Mouse (Mus musculus): Measurements from ENCODE around the gene Jak1. TPM values are rescaled to one million over a fixed set of nuclear protein-coding genes. Genes with fewer than 3 reads are reported as not detected.

Gene Jak1
- polyA plus RNA-seq, 1 experiment from 2014 or later = 85.0 TPM

DNA sequence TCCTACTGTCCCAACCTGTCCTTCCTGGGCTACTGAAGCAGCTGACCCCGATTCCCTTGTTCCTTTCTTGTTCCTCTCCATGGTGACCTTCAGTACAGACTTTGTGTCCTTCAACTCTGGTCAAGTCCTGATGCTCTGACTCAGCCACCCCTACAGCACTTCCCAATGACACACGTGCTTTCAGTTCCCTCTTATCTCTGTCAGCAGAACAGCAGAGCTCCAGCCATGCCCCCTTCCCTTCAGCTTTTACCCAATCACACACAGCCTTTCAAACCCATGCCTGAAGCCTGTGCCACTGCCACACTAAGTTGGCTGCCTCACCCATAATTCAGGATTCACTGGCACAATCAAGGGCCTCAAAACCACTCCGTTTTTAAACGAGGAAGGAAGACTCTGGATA lies 109.5 kb downstream of the Jak1 start:
- no peak overlapping the region for H3K27ac ChIP-seq (ENCODE audit: low read depth)
- H3K27me3 ChIP-seq (ENCODE audit: insufficient read depth, low read length) = no peaks in the 10 kb centered on the region
- H3K9me3 ChIP-seq (ENCODE audit: low read depth, low read length) = no peaks in the 10 kb centered on the region

DNA sequence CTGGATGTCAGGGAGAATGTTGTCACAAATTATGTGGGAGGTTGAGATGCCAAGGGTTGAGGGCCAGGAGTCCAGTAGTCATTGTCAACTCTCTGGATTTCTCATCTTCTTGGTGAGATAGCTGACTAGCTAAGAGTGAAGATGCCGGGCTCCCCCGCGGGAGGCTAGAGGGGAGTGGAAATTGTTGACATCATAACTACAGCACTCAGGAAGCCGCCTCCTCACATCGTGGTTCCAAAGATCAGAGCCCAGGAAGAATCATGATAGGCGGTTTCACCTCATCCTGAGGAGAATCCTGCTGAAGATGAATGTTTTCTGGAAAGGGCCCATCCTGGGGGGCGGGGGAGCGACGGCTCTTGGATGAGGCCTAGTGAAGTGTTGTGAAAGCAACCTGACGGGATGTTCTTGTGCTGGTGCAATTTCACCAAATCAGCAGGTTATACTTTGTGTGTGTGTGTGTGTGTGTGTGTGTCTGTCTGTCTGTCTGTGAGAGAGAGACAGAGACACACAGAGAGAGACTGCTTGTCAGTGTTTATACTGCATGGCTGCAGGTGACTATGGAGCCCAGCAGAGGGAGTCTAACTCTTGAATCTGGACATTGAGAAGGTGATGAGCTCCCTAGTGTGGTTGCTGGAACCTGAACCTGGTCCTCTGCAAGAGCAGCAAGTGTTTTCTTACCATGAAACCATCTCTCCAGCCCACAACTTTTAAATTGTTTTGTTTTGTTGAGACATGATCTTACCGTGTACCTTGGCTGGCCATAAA lies 118.0 kb downstream of the Jak1 start:
- no peaks in the 10 kb centered on the region for H3K9me3 ChIP-seq (ENCODE audit: low read depth, low read length)
- no peak overlapping the region for H3K4me3 ChIP-seq (ENCODE audit: low read depth, low read length)
- H3K27ac ChIP-seq (ENCODE audit: low read depth) = no peak overlapping the region
- DNase-seq = peak; percentile 7
- peak; percentile 27 for TF ChIP-seq CTCF (IDR thresholded peaks at IDR 0.05; ENCODE audit: low read depth)
- H3K27me3 ChIP-seq (ENCODE audit: insufficient read depth, low read length) = no peaks in the 10 kb centered on the region
- H3K4me2 ChIP-seq = no peak overlapping the region
- no peak for ATAC-seq (ENCODE audit: insufficient read depth)
- whole genome bisulfite sequencing = 81% methylated on average over 11 of the region's 11 CpGs
- H3K9ac ChIP-seq = no peak overlapping the region
- peaks cover 17% of the 10 kb centered on the region for H3K36me3 ChIP-seq (ENCODE audit: insufficient read depth)
- H3K4me1 ChIP-seq (ENCODE audit: insufficient read depth) = no peaks in the 10 kb centered on the region

More for the DNA sequence above, 109.5 kb downstream of the Jak1 start:
- no peak for ATAC-seq (ENCODE audit: insufficient read depth)
- DNase-seq = no peak
- no peak for TF ChIP-seq CTCF (IDR thresholded peaks at IDR 0.05; ENCODE audit: low read depth)
- 74% methylated on average over 4 of the region's 4 CpGs for WGBS
- Histone ChIP-seq H3K4me1 (ENCODE audit: insufficient read depth) (no peaks in the 10 kb centered on the region), H3K4me3 (ENCODE audit: low read depth, low read length) (no peak overlapping the region), H3K4me2 (no peak overlapping the region), H3K36me3 (ENCODE audit: insufficient read depth) (peaks cover 80% of the 10 kb centered on the region), H3K9ac (no peak overlapping the region)

DNA sequence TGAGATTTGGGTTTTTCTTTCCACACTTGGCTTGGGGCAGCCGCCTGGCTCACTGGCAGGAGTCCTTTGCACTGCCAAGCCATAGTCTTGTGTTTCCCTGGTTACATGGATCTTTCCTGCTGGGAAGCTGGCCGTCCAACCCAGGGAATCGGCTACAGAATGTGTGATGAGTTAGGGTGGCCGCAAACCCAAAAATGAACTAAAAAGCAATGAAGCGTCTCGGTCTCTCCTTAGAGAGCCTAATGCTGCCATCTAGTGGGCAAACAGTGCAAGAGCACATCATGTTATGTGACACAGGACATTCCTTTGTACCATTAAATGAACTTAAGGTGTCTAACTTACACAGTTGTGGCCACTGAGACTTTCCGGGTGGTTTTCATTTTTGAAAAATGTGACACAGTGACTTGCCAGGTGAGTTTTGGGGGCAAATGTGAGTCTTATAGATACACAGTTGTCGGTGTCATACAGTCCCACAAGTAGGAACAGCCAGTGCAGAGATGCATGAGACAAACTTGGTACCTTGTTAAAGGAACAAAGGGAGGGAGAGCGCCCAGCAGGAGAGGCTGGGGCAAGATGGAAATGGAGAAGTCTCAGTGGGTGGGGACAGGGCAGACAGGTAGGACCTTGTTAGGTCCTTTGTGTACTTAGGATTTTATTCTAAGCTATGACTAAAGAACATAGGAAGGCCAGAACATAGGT lies 118.9 kb downstream of the Jak1 start:
- peak; percentile 96 for TF ChIP-seq CTCF (IDR thresholded peaks at IDR 0.05; ENCODE audit: low read depth)
- ATAC-seq (ENCODE audit: insufficient read depth) = peak; percentile 36
- DNase-seq = peak; percentile 95
- 28% methylated on average over 9 of the region's 9 CpGs for WGBS
- H3K4me3 ChIP-seq (ENCODE audit: low read depth, low read length) = no peak overlapping the region
- H3K27me3 ChIP-seq (ENCODE audit: insufficient read depth, low read length) = no peaks in the 10 kb centered on the region
- peaks cover 13% of the 10 kb centered on the region for H3K36me3 ChIP-seq (ENCODE audit: insufficient read depth)
- H3K9ac ChIP-seq = no peak overlapping the region
- H3K27ac ChIP-seq (ENCODE audit: low read depth) = no peak overlapping the region
- no peaks in the 10 kb centered on the region for H3K4me1 ChIP-seq (ENCODE audit: insufficient read depth)
- H3K9me3 ChIP-seq (ENCODE audit: low read depth, low read length) = no peaks in the 10 kb centered on the region
- no peak overlapping the region for H3K4me2 ChIP-seq

DNA sequence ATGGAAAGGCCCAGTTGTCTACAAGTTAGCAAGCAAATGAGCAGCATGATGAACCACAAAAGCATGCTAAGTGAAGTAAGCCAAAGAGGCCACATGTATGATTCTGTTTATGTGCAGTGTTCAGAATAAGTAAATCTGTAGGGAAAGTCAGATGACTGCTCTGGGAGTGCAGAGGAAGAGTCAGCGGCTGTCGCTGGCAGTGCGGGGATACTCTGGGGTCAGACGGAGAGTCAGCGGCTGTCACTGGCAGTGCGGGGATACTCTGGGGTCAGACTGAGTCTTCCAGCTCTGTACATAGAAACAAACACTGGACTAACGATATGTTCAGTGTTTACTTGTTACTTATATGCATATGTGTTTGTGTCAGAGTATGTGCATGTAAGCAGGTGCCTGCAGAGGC lies 120.3 kb downstream of the Jak1 start:
- WGBS = 59% methylated on average over 7 of the region's 7 CpGs
- Histone ChIP-seq H3K9me3 (ENCODE audit: low read depth, low read length) (no peaks in the 10 kb centered on the region), H3K4me3 (ENCODE audit: low read depth, low read length) (no peak overlapping the region), H3K4me2 (no peak overlapping the region), H3K27me3 (ENCODE audit: insufficient read depth, low read length) (no peaks in the 10 kb centered on the region), H3K4me1 (ENCODE audit: insufficient read depth) (no peaks in the 10 kb centered on the region), H3K36me3 (ENCODE audit: insufficient read depth) (peaks cover under 1% of the 10 kb centered on the region), H3K27ac (ENCODE audit: low read depth) (no peak overlapping the region), H3K9ac (no peak overlapping the region)
- no peak for TF ChIP-seq CTCF (IDR thresholded peaks at IDR 0.05; ENCODE audit: low read depth)
- DNase-seq (no peak), ATAC-seq (ENCODE audit: insufficient read depth) (no peak)

DNA sequence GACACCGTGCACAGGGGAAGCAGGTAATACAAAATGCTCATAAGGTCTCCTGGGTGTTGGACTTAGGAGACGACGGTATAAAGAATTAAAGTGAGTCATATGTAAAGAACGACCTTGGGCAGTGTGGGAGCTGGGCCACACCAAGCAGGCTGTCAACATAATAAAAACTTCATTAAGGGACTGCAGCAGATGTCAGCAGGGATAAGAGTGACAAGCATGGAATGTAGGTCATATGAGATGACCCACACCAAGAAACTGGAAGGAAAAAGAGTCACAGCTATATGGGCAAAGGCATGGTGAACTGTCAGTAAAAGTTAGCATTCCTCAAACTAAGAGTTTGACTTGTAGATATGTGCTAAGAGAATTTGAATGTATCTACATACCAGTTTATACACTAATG lies 120.7 kb downstream of the Jak1 start:
- ATAC-seq (ENCODE audit: insufficient read depth) = no peak
- DNase-seq = no peak
- no peak overlapping the region for H3K9ac ChIP-seq
- WGBS = 71% methylated on average over 4 of the region's 4 CpGs
- no peak overlapping the region for H3K27ac ChIP-seq (ENCODE audit: low read depth)
- no peaks in the 10 kb centered on the region for H3K4me1 ChIP-seq (ENCODE audit: insufficient read depth)
- H3K4me2 ChIP-seq = no peak overlapping the region
- H3K27me3 ChIP-seq (ENCODE audit: insufficient read depth, low read length) = no peaks in the 10 kb centered on the region
- H3K4me3 ChIP-seq (ENCODE audit: low read depth, low read length) = no peak overlapping the region
- TF ChIP-seq CTCF (IDR thresholded peaks at IDR 0.05; ENCODE audit: low read depth) = no peak
- H3K36me3 ChIP-seq (ENCODE audit: insufficient read depth) = no peaks in the 10 kb centered on the region; the same call in none of the 2 replicates
- H3K9me3 ChIP-seq (ENCODE audit: low read depth, low read length) = no peaks in the 10 kb centered on the region

DNA sequence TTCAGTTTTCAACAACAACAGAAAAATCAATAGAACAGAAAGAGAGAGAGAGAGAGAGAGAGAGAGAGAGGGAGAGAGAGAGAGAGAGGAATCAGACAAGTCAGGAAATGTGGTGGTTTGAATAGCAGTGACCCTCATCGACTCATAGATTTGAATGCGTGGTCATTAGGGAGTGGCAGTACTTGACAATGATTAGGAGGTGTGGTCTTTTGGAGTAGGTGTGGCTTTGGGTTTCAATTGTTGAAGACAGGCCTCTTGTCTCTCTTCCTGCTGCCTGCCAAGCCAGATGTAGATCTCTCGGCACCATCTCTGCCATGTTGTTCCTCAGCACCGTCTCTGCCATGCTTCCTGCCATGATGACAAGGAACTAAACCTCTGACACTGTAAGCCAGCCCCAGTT lies 121.2 kb downstream of the Jak1 start:
- H3K36me3 ChIP-seq (ENCODE audit: insufficient read depth) = no peaks in the 10 kb centered on the region; the same call in none of the 2 replicates
- ATAC-seq (ENCODE audit: insufficient read depth) (no peak), DNase-seq (no peak)
- H3K27ac ChIP-seq (ENCODE audit: low read depth) = no peak overlapping the region
- no peak overlapping the region for H3K4me2 ChIP-seq
- no peaks in the 10 kb centered on the region for H3K9me3 ChIP-seq (ENCODE audit: low read depth, low read length)
- no peak overlapping the region for H3K4me3 ChIP-seq (ENCODE audit: low read depth, low read length)
- no peaks in the 10 kb centered on the region for H3K4me1 ChIP-seq (ENCODE audit: insufficient read depth)
- no peak overlapping the region for H3K9ac ChIP-seq
- H3K27me3 ChIP-seq (ENCODE audit: insufficient read depth, low read length) = no peaks in the 10 kb centered on the region
- WGBS = 69% methylated on average over 4 of the region's 4 CpGs
- TF ChIP-seq CTCF (IDR thresholded peaks at IDR 0.05; ENCODE audit: low read depth) = no peak

DNA sequence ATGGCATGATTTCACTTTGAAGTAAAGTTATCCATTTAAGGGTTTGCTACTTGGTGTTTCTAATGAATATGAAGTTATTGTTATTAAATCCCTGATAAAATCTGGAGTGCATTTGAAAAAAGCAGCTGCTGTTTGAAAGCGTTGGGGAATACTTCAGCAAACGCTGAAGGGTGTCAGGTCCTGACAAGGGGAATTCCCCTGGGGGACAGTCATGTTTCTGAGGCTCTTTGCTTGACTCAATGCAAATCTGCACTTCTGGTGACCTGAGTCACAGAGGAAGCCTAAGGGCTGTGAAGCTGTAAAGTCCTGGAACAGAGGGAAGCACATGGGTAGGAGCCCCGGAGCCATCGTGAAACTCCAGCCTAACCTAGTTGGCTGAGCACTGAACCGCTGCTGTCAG lies 123.3 kb downstream of the Jak1 start:
- no peak for DNase-seq
- no peak overlapping the region for H3K27ac ChIP-seq (ENCODE audit: low read depth)
- H3K9me3 ChIP-seq (ENCODE audit: low read depth, low read length) = no peaks in the 10 kb centered on the region
- H3K36me3 ChIP-seq (ENCODE audit: insufficient read depth) = no peaks in the 10 kb centered on the region; the same call in 1 of the 2 replicates
- WGBS = 70% methylated on average over 5 of the region's 5 CpGs
- ATAC-seq (ENCODE audit: insufficient read depth) = no peak
- H3K4me1 ChIP-seq (ENCODE audit: insufficient read depth) = no peaks in the 10 kb centered on the region
- H3K9ac ChIP-seq = no peak overlapping the region
- no peak for TF ChIP-seq CTCF (IDR thresholded peaks at IDR 0.05; ENCODE audit: low read depth)
- H3K4me2 ChIP-seq = no peak overlapping the region
- no peaks in the 10 kb centered on the region for H3K27me3 ChIP-seq (ENCODE audit: insufficient read depth, low read length)
- H3K4me3 ChIP-seq (ENCODE audit: low read depth, low read length) = no peak overlapping the region

Data from lung, embryonic 14.5 days (tissue).